Mouse (Mus musculus) neural tube, embryonic 14.5 days (tissue): ENCODE results near the gene BC048562. TPM values are rescaled to one million over a fixed set of nuclear protein-coding genes. Genes with fewer than 3 reads are reported as not detected.

Source experiments
- ATAC-seq: fragments of 200-750 bp; cut with Nextera tagmentation; 2 replicates; pipeline ENCODE4 v1.8.0; 2017; ENCODE audit warnings: low read depth, mild to moderate bottlenecking, moderate TSS enrichment, moderate library complexity
- H3K27ac ChIP-seq: fragments of 300-500 bp; sonication (generic); 2 replicates; pipeline ENCODE4 v1.5.1; 2014; ENCODE audit warnings: low read depth, mild to moderate bottlenecking, control low read depth, low read length, moderate library complexity, mixed read lengths
- H3K27me3 ChIP-seq: fragments of 300-500 bp; sonication (generic); 2 replicates; pipeline ENCODE4 v1.6.1; 2014; ENCODE audit warnings: low read length; ENCODE audit not compliant: control insufficient read depth, insufficient read depth
- H3K36me3 ChIP-seq: fragments of 300-500 bp; sonication (generic); 2 replicates; pipeline ENCODE4 v1.6.1; 2014; ENCODE audit warnings: low read length, mixed read lengths; ENCODE audit not compliant: control insufficient read depth, insufficient read depth
- H3K4me1 ChIP-seq: fragments of 300-500 bp; sonication (generic); 2 replicates; pipeline ENCODE4 v1.6.1; 2014; ENCODE audit warnings: low read length; ENCODE audit not compliant: control insufficient read depth, insufficient read depth
- H3K4me2 ChIP-seq: fragments of 300-500 bp; sonication (generic); 2 replicates; pipeline ENCODE4 v1.6.1; 2014; ENCODE audit warnings: mild to moderate bottlenecking, low read depth, low read length, control low read depth
- H3K4me3 ChIP-seq: fragments of 300-500 bp; sonication (generic); 2 replicates; pipeline ENCODE4 v1.5.1; 2014; ENCODE audit warnings: low read depth, low read length, control low read depth, mixed read lengths
- H3K9ac ChIP-seq: fragments of 300-500 bp; sonication (generic); replicated peaks from 2 replicates; pipeline ENCODE4 v1.6.1; 2014; ENCODE audit warnings: low read depth, mild to moderate bottlenecking, control low read depth, low read length, mixed read lengths
- H3K9me3 ChIP-seq: fragments of 300-500 bp; sonication (generic); 2 replicates; pipeline ENCODE4 v1.6.1; 2016; ENCODE audit warnings: low read length; ENCODE audit not compliant: control insufficient read depth
- WGBS: fragments of 180-500 bp; shearing (Covaris S2); extraction: QIAGEN DNeasy Blood & Tissue Kit; methylation state at CpG from one replicate; pipeline ENCODE4 v1.1.7; 2014; 5-methylcytosine and 5-hydroxymethylcytosine counted together
- polyA plus RNA-seq: library from polyadenylated mRNA; unstranded; fragments of >200 nt; fragmentation: Nextera tagmentation; extraction: Ambion mirVana; gene quantifications from 2 replicates; pipeline ENCODE4 v1.2.1, GENCODE M21; 2014

Gene BC048562
- not detected in 2 replicates for polyA plus RNA-seq

DNA sequence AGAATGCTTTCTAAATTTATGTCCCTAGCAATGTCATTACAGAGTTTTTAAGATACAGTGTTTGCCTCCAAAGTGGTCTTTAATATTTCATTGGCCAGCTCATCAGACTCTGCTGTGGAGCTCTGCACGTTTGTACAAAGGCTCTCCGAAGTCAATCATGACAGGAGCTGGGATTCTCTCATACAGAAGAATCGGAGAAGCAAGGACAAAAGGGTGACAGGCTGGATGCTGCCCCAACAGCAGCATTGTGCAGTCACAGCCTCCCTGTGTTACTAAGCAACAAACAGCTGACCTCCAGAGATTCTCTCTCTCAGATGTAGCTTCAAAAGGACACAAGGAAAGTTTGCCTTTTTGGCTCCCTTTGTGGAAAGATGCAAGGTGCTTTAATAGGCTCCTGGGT, at the start of gene BC048562:
BC048562 (plus strand) TSS at position 301 of the 400 bp plus-strand sequence.
- Histone ChIP-seq H3K27ac (no peak within 1 kb of the TSS), H3K4me1 (no peaks in the 10 kb centered on the region), H3K4me2 (no peak within 1 kb of the TSS), H3K9me3 (no peaks in the 10 kb centered on the region), H3K9ac (no peak within 1 kb of the TSS), H3K36me3 (no peaks in the 10 kb centered on the region), H3K27me3 (no peaks in the 10 kb centered on the region), H3K4me3 (no peak within 1 kb of the TSS)
- no peak for ATAC-seq
- 36% methylated on average over 3 of the region's 3 CpGs for WGBS

DNA sequence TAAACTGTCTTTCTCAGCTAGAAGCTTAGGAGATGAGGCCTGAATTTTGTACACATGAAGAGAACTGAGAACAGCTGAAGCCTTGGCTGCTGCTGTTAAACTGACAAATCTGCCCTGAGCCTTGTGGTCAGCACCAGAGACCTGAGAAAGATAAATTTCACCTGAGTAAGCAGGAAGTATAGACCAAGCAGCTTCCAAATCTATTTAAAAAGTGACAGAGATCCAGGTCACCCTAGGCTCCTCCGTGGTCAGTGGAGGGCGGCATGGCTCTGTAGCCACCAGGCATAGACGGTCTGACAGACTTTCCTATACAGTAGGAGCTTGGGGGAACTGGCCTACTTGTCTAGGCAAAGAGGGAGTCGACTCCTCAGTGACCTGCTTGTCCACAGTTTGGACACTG, 49.5 kb upstream of the BC048562 start:
- Histone ChIP-seq H3K4me3 (no peak overlapping the region), H3K9ac (no peak overlapping the region), H3K4me2 (no peak overlapping the region), H3K27ac (no peak overlapping the region), H3K4me1 (no peaks in the 10 kb centered on the region), H3K9me3 (no peaks in the 10 kb centered on the region), H3K27me3 (no peaks in the 10 kb centered on the region), H3K36me3 (peaks cover 82% of the 10 kb centered on the region)
- WGBS = 92% methylated on average over 4 of the region's 4 CpGs
- ATAC-seq = no peak

DNA sequence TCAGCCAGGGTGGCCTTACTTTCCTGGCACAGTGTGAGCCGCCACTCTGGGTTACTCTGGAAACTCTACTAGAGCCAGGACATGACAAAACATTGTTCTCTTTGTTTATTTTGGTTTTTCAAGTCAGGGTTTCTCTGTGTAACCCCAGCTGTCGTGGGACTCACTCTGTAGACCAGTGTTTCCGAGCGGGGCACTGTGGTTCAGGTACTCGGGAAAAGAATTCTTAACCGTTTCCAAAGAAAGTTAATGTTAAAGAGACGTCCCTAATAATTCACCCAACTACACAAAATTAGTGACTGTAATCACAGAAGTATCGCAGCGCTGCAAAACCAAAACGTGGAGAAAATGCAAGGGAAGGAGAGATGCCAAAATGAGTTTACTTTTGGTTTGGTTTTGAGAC, 47.7 kb upstream of the BC048562 start:
- H3K27me3 ChIP-seq = no peaks in the 10 kb centered on the region
- H3K9me3 ChIP-seq = no peaks in the 10 kb centered on the region
- H3K9ac ChIP-seq = no peak overlapping the region
- 85% methylated on average over 10 of the region's 10 CpGs for WGBS
- H3K4me3 ChIP-seq = no peak overlapping the region
- no peak overlapping the region for H3K4me2 ChIP-seq
- H3K36me3 ChIP-seq = peaks cover 73% of the 10 kb centered on the region
- H3K4me1 ChIP-seq = no peaks in the 10 kb centered on the region
- no peak overlapping the region for H3K27ac ChIP-seq
- no peak for ATAC-seq

DNA sequence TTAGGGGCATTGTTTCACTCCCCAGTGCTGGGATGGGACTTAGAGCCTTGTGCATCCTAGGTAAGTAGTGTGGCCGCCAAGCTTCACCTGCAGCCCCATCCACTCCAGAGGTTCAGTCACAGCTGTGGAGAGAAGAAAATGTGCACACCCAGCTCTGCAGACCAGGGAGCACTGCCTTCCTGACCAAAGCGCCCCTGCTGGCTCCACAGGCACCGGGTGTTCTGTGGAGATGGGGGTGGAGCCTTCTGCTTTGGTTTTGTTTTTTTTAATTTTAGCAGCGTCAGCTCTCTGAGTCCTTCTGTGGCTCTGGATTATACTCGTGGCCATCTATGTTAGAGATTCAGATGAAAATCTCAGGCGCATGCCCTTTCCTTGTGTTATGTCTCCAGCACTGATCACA, 47.1 kb upstream of the BC048562 start:
- no peaks in the 10 kb centered on the region for H3K9me3 ChIP-seq
- no peak overlapping the region for H3K9ac ChIP-seq
- no peak for ATAC-seq
- no peak overlapping the region for H3K4me2 ChIP-seq
- 89% methylated on average over 6 of the region's 6 CpGs for WGBS
- no peak overlapping the region for H3K27ac ChIP-seq
- no peak overlapping the region for H3K4me3 ChIP-seq
- H3K36me3 ChIP-seq = peaks cover 68% of the 10 kb centered on the region
- H3K4me1 ChIP-seq = no peaks in the 10 kb centered on the region
- no peaks in the 10 kb centered on the region for H3K27me3 ChIP-seq

DNA sequence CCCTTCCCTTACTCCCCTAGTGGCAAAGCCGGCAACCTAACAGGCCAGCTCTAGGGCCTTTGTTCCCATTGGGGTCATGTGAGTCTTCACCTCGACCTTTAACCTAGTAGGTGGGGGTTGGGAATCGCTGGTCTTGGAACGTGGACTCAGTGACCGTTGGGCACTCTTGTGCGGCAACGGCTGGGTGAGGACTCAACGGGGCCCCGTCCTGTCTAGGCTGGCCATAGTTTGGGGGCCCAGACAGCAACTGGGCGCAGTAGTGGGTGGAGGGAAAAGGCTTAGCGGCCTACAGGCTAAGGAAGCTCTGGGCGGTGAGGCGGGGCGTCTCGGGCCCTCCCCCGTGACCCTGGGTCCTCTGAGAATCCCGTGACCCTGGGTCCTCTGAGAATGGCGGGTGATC, 43.6 kb upstream of the BC048562 start, which contains the start of gene 1700102P08Rik:
1700102P08Rik (plus strand) TSS at position 130 of the 400 bp plus-strand sequence.
- H3K9ac ChIP-seq = no peak within 1 kb of the TSS

DNA sequence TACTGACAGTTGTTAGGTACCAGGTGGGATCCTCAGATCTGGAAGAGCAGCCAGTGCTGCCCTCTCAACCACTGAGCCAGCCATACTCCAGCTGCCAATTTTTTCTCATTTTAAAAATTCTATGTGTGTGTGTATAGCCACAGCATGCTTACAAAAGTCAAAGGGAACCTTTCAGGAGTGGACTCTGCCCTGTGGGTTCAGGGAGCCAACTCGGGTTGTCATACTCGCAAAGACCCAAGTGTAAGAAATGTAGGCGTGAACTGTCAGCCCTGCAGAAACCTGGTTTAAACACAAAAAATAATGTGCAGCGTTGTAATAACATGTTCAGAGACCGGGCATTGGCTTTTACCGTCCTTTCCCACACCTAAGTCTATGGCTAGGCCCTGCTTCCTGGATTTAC, 42.1 kb upstream of the BC048562 start:
- Histone ChIP-seq H3K27me3 (no peaks in the 10 kb centered on the region), H3K4me2 (no peak overlapping the region), H3K27ac (no peak overlapping the region), H3K4me3 (no peak overlapping the region), H3K4me1 (no peaks in the 10 kb centered on the region), H3K9ac (no peak overlapping the region), H3K9me3 (no peaks in the 10 kb centered on the region), H3K36me3 (peaks cover 28% of the 10 kb centered on the region)
- ATAC-seq = no peak
- 95% methylated on average over 6 of the region's 6 CpGs for WGBS

More for the DNA sequence above, 43.6 kb upstream of the BC048562 start, which contains the start of gene 1700102P08Rik:
- H3K9me3 ChIP-seq = no peaks in the 10 kb centered on the region
- ATAC-seq = no peak
- no peak within 1 kb of the TSS for H3K4me2 ChIP-seq
- peaks cover 43% of the 10 kb centered on the region for H3K36me3 ChIP-seq
- H3K4me1 ChIP-seq = no peaks in the 10 kb centered on the region
- no peak within 1 kb of the TSS for H3K4me3 ChIP-seq
- no peaks in the 10 kb centered on the region for H3K27me3 ChIP-seq
- no peak within 1 kb of the TSS for H3K27ac ChIP-seq
- WGBS = 62% methylated on average over 18 of the region's 18 CpGs

DNA sequence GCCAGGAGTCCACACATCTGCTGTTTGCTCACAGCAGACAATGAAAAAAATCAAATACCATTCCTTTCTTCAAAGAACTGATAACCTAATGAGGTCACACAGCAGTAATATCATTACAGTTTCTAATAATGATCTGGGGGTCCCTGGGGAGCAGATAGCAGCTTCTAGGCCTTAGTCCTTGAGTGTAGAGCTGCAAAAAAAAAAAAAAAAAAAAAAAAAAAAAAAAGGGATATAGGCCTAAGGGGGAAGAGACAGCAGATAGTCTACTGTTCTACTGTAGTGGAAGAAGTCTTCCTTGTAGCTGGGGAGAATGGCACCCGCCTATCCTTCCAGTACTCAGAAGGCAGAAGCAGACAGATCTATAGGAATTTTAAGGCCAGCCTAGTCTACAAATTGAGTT, 40.9 kb upstream of the BC048562 start:
- H3K4me2 ChIP-seq = no peak overlapping the region
- no peak overlapping the region for H3K27ac ChIP-seq
- H3K4me1 ChIP-seq = no peaks in the 10 kb centered on the region
- no peak overlapping the region for H3K9ac ChIP-seq
- no peak for ATAC-seq
- 86% methylated on average over 1 of the region's 1 CpGs for WGBS
- H3K9me3 ChIP-seq = no peaks in the 10 kb centered on the region
- H3K27me3 ChIP-seq = no peaks in the 10 kb centered on the region
- H3K36me3 ChIP-seq = peaks cover 20% of the 10 kb centered on the region
- no peak overlapping the region for H3K4me3 ChIP-seq

DNA sequence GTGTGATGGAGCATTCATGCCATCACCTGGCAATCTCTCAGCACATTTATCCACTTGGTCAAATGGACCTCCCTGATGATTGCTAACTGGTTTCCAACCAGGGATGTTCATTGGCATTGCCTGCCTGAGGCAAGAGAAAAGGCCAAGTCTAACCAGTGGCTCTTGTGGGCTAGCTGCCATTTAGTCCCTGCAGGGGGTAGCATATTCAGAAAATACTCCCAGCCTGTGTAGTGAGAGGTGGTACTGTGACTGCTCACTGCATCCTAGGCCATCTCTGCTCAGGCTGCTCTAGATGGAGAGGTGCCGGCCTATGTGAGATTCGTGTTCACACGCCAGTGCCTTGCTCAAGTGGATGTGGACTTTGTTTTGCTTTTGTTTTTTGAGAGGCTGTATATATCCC, 38.0 kb upstream of the BC048562 start:
- no peak overlapping the region for H3K9ac ChIP-seq
- no peaks in the 10 kb centered on the region for H3K9me3 ChIP-seq
- H3K27me3 ChIP-seq = no peaks in the 10 kb centered on the region
- ATAC-seq = no peak
- no peak overlapping the region for H3K4me3 ChIP-seq
- H3K36me3 ChIP-seq = peaks cover 2% of the 10 kb centered on the region
- H3K4me1 ChIP-seq = no peaks in the 10 kb centered on the region
- WGBS = 92% methylated on average over 3 of the region's 3 CpGs
- H3K27ac ChIP-seq = no peak overlapping the region
- no peak overlapping the region for H3K4me2 ChIP-seq

DNA sequence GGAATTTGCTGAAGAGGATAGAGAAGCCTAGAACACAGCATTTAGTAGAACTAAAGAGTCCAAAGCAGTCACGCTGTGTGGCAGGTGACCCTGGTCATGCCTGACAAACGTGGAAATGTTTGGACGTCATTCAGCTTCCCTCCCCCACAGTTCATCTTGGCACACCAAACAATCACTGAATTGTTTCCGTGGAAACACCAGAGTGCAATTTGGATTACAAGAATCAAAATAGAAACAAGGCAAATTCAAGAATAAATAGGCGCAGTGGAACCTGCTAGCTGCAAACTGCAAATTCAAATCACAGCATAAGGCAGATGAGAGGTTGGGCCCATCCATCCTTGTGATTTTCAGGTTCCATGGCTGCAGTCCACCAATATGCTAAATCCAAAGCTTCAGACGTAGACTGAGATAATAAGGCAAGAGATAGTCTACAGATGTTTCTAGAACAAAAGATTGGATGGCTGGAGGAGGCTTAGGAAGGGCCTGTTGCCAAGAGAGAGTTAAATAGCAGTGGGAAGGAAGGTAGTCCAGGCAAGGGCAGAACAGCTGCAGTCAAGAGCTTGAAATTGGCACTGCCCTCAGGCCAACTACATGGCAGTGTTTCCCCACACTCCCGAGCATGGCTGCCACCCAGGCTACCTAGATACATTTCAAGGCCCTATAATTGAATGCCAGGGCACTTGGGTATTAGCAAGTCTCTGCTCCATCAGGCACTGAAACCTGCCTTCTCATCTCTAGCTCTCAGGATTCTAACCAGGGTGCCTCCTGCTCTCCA, 34.9 kb upstream of the BC048562 start:
- H3K36me3 ChIP-seq = no peaks in the 10 kb centered on the region
- no peak overlapping the region for H3K27ac ChIP-seq
- H3K4me3 ChIP-seq = no peak overlapping the region
- ATAC-seq = no peak
- no peaks in the 10 kb centered on the region for H3K9me3 ChIP-seq
- WGBS = 49% methylated on average over 7 of the region's 7 CpGs
- no peaks in the 10 kb centered on the region for H3K27me3 ChIP-seq
- H3K4me2 ChIP-seq = no peak overlapping the region
- no peaks in the 10 kb centered on the region for H3K4me1 ChIP-seq
- H3K9ac ChIP-seq = no peak overlapping the region
